Mouse (Mus musculus) spleen, embryonic (tissue): Measurements from ENCODE around the gene Tmem41a.

Experiments used
- CTCF ChIA-PET: fragments of 350-600 bp; sonication (Branson Sonifier 250); formaldehyde crosslinking; loops from one replicate; lab custom pipeline; 2022; lab: Charles Lee

Gene Tmem41a

DNA sequence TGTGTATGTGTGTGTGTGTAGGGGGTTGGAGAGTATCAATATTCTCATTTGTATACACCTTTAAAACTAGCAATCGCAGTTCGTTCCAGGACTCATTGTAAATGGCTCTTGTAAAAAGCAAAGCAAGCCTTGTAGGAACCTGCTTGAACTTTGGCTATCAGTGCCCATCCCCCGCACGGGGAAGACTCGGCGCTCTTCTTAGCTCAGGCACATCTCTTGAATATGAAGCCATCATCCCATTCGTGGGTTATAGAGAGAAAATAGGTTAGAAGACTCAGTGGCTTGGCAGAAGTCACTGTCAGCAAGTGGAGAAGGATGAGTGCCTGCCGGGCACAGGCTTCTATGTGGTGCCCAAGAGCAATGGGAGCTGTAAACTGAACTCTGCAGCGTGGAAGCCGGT lies 42.7 kb downstream of the Tmem41a start:
- CTCF ChIA-PET, result no interaction called here

DNA sequence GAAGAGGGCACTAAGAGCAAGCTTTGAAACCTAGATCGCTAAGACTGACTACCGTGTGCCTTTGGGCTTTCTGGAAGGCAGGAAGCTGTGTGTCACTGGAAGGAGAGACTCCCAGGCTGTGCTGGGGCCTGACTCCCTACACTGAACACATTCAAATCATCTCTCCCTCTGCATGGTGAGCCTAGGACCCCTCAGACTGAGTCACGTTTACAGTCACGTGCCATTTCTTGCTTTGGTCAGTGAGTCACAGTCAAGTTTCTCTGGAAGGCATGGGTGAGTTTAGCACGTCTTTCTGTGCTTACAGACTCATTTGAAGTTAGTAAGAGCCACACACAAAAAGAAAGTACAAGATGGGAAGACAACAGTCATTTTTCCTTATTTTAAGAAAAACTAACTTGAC lies 46.1 kb downstream of the Tmem41a start:
- CTCF ChIA-PET, result no interaction called here

DNA sequence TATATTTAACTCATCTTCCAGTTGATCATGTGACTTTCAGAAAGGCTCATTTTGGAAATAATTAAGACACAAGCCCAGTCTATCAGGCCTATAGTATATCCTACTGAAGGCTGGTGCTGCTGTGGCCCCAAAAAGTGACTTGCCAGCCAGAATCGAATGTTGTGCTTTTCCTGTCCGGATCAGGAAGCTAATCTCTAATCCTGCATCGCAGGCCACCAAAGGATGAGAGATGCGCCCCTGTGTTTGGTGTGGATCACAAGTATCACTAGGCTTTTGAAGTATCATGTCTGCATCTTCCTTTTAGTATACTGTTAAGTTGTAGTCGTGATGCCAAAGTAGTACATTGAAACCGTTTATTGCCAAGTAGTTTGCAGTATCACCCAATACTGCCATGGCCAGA lies 53.5 kb downstream of the Tmem41a start:
- CTCF ChIA-PET, result no interaction called here

DNA sequence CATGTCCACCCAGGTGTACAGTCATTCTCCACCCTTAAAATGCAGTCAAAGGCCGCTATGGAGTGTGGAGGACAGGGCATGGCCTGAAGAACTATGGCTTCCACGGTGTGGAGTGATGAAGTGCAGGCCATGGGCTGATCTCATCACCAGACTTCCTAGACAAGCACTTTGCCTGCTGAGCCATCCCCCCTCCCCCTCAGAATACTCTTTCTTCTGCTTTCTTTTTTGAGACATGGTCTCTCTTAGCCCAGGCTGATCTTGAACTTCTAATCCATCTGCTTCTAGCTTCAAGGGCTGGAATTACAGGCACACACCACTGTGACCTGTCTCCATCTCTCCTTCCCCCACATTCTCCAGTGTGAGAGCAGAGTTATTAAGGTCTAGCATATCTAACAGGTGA lies 59.8 kb downstream of the Tmem41a start:
- CTCF ChIA-PET, result no interaction called here
